Mouse (Mus musculus): Measurements from ENCODE around the gene Cdhr2.

The Cdhr2 gene

GRCm38 (mm10) chr13:54783235-54783634, 82.0 kb downstream of the Cdhr2 start:
- DNase-seq (ENCODE audit: low read depth, low spot score), result no peak

DNA sequence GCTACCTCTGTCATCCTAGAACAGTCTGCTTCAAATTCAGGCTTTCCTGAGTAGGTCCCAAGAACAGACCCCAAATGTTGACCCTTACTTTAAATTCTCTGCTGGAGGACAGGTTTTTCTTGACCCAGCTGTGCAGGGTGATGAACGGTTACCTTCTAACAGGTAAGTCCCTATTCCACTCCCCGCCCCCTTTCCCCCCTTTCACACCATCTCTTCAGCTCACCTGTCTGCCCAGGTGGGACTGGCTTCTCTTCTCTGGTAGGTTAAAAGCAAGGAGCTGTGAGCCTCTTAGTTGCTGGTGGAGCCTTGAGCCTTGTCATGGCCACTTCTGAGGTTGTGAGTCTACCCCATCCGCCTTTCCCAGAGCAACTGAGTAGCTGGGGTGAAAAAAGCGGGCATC, 82.4 kb downstream of the Cdhr2 start, which contains the start of gene Eif4e1b:
Gene Eif4e1b, plus strand, starts transcription at position 301 of the 400 bp plus-strand sequence.
- DNase-seq (ENCODE audit: low read depth, low spot score), result no peak
